Mouse (Mus musculus): Measurements from ENCODE around the gene Psmd9. TPM values are rescaled to one million over a fixed set of nuclear protein-coding genes. Genes with fewer than 3 reads are reported as not detected.

Gene Psmd9
- polyA plus RNA-seq, 1 experiment = 70.7 TPM

- TF ChIP-seq CTCF (IDR thresholded peaks at IDR 0.05; ENCODE audit: control insufficient read depth, insufficient read depth, low read length) (no peak), POLR2A (IDR thresholded peaks at IDR 0.05; ENCODE audit: borderline replicate concordance, control insufficient read depth, low read depth, low read length) (no peak)
- H3K4me3 ChIP-seq (replicated peaks; ENCODE audit: control insufficient read depth, low read depth, low read length) = no peak overlapping the region
- H3K27ac ChIP-seq (ENCODE audit: control insufficient read depth, insufficient read depth, low read depth, low read length, poor library complexity) = no peak overlapping the region
- 74% methylated on average over 9 of the region's 9 CpGs for WGBS
- H3K4me1 ChIP-seq (ENCODE audit: control insufficient read depth, insufficient read depth, low read length) = no peaks in the 10 kb centered on the region
Measured at GRCm38 (mm10) chr5:123281336-123282136, 112.3 kb downstream of the Psmd9 start.

- TF ChIP-seq CTCF (IDR thresholded peaks at IDR 0.05; ENCODE audit: control insufficient read depth, insufficient read depth, low read length) (peak; percentile 39; the same call in 1 of the 2 replicates), POLR2A (IDR thresholded peaks at IDR 0.05; ENCODE audit: borderline replicate concordance, control insufficient read depth, low read depth, low read length) (no peak)
- WGBS = 37% methylated on average over 8 of the region's 8 CpGs
- Histone ChIP-seq H3K4me3 (replicated peaks; ENCODE audit: control insufficient read depth, low read depth, low read length) (no peak overlapping the region), H3K27ac (ENCODE audit: control insufficient read depth, insufficient read depth, low read depth, low read length, poor library complexity) (no peak overlapping the region), H3K4me1 (ENCODE audit: control insufficient read depth, insufficient read depth, low read length) (no peaks in the 10 kb centered on the region)
Measured at GRCm38 (mm10) chr5:123285174-123285573, 116.0 kb downstream of the Psmd9 start.

- TF ChIP-seq POLR2A (IDR thresholded peaks at IDR 0.05; ENCODE audit: borderline replicate concordance, control insufficient read depth, low read depth, low read length) (no peak), CTCF (IDR thresholded peaks at IDR 0.05; ENCODE audit: control insufficient read depth, insufficient read depth, low read length) (peak; percentile 41)
- WGBS = 79% methylated on average over 5 of the region's 5 CpGs
- no peak overlapping the region for H3K4me3 ChIP-seq (replicated peaks; ENCODE audit: control insufficient read depth, low read depth, low read length)
- no peak overlapping the region for H3K27ac ChIP-seq (ENCODE audit: control insufficient read depth, insufficient read depth, low read depth, low read length, poor library complexity)
- no peaks in the 10 kb centered on the region for H3K4me1 ChIP-seq (ENCODE audit: control insufficient read depth, insufficient read depth, low read length)
Measured at GRCm38 (mm10) chr5:123288079-123288478, 118.9 kb downstream of the Psmd9 start.

GRCm38 (mm10) chr5:123294653-123295052 is 125.4 kb downstream of the Psmd9 start:
- Histone ChIP-seq H3K27ac (ENCODE audit: control insufficient read depth, insufficient read depth, low read depth, low read length, poor library complexity) (no peak overlapping the region), H3K4me3 (replicated peaks; ENCODE audit: control insufficient read depth, low read depth, low read length) (no peak overlapping the region), H3K4me1 (ENCODE audit: control insufficient read depth, insufficient read depth, low read length) (peaks cover 2% of the 10 kb centered on the region)
- no peak for TF ChIP-seq POLR2A (IDR thresholded peaks at IDR 0.05; ENCODE audit: borderline replicate concordance, control insufficient read depth, low read depth, low read length)
- no peak for TF ChIP-seq CTCF (IDR thresholded peaks at IDR 0.05; ENCODE audit: control insufficient read depth, insufficient read depth, low read length)
- 75% methylated on average over 9 of the region's 9 CpGs for WGBS

GRCm38 (mm10) chr5:123296224-123296806 is 127.1 kb downstream of the Psmd9 start:
- TF ChIP-seq CTCF (IDR thresholded peaks at IDR 0.05; ENCODE audit: control insufficient read depth, insufficient read depth, low read length) (peak; percentile 53; the same call in 1 of the 2 replicates), POLR2A (IDR thresholded peaks at IDR 0.05; ENCODE audit: borderline replicate concordance, control insufficient read depth, low read depth, low read length) (no peak)
- no peak overlapping the region for H3K27ac ChIP-seq (ENCODE audit: control insufficient read depth, insufficient read depth, low read depth, low read length, poor library complexity)
- WGBS = 73% methylated on average over 12 of the region's 12 CpGs
- no peak overlapping the region for H3K4me3 ChIP-seq (replicated peaks; ENCODE audit: control insufficient read depth, low read depth, low read length)
- peaks cover 2% of the 10 kb centered on the region for H3K4me1 ChIP-seq (ENCODE audit: control insufficient read depth, insufficient read depth, low read length)

GRCm38 (mm10) chr5:123296972-123297754 is 128.0 kb downstream of the Psmd9 start:
- H3K27ac ChIP-seq (ENCODE audit: control insufficient read depth, insufficient read depth, low read depth, low read length, poor library complexity) = no peak overlapping the region
- 71% methylated on average over 23 of the region's 23 CpGs for WGBS
- no peak overlapping the region for H3K4me3 ChIP-seq (replicated peaks; ENCODE audit: control insufficient read depth, low read depth, low read length)
- no peak for TF ChIP-seq CTCF (IDR thresholded peaks at IDR 0.05; ENCODE audit: control insufficient read depth, insufficient read depth, low read length)
- TF ChIP-seq POLR2A (IDR thresholded peaks at IDR 0.05; ENCODE audit: borderline replicate concordance, control insufficient read depth, low read depth, low read length) = no peak
- peaks cover 2% of the 10 kb centered on the region for H3K4me1 ChIP-seq (ENCODE audit: control insufficient read depth, insufficient read depth, low read length)

- no peak for TF ChIP-seq CTCF (IDR thresholded peaks at IDR 0.05; ENCODE audit: control insufficient read depth, insufficient read depth, low read length)
- no peak overlapping the region for H3K4me3 ChIP-seq (replicated peaks; ENCODE audit: control insufficient read depth, low read depth, low read length)
- H3K27ac ChIP-seq (ENCODE audit: control insufficient read depth, insufficient read depth, low read depth, low read length, poor library complexity) = no peak overlapping the region
- H3K4me1 ChIP-seq (ENCODE audit: control insufficient read depth, insufficient read depth, low read length) = peaks cover 2% of the 10 kb centered on the region
- 76% methylated on average over 7 of the region's 7 CpGs for WGBS
Measured at GRCm38 (mm10) chr5:123297830-123298229, 128.6 kb downstream of the Psmd9 start.

GRCm38 (mm10) chr5:123298526-123298925 is 129.3 kb downstream of the Psmd9 start:
- 87% methylated on average over 6 of the region's 6 CpGs for WGBS
- Histone ChIP-seq H3K27ac (ENCODE audit: control insufficient read depth, insufficient read depth, low read depth, low read length, poor library complexity) (no peak overlapping the region), H3K4me1 (ENCODE audit: control insufficient read depth, insufficient read depth, low read length) (peaks cover 2% of the 10 kb centered on the region), H3K4me3 (replicated peaks; ENCODE audit: control insufficient read depth, low read depth, low read length) (no peak overlapping the region)
- TF ChIP-seq POLR2A (IDR thresholded peaks at IDR 0.05; ENCODE audit: borderline replicate concordance, control insufficient read depth, low read depth, low read length) (no peak), CTCF (IDR thresholded peaks at IDR 0.05; ENCODE audit: control insufficient read depth, insufficient read depth, low read length) (peak; percentile 45)

Other genes with a start within 250 kb of the Psmd9 start
- gene Kdm2b, start 179.6 kb upstream of the Psmd9 start, polyA plus RNA-seq (2011; ENCODE audit: insufficient read depth, insufficient read length, low replicate concordance, missing spikeins) = 17.4 and 24.2 TPM in 2 replicates
- 18.0 and 30.8 TPM in 2 replicates for gene Orai1, start 154.3 kb upstream of the Psmd9 start, polyA plus RNA-seq (2011; ENCODE audit: insufficient read depth, insufficient read length, low replicate concordance, missing spikeins)
- gene Morn3, start 122.4 kb upstream of the Psmd9 start, polyA plus RNA-seq (2011; ENCODE audit: insufficient read depth, insufficient read length, low replicate concordance, missing spikeins) = 5.3 TPM in 1 of 2 replicates, not detected in the other
- 33.5 and 38.8 TPM in 2 replicates for gene Tmem120b, start 101.0 kb upstream of the Psmd9 start, polyA plus RNA-seq (2011; ENCODE audit: insufficient read depth, insufficient read length, low replicate concordance, missing spikeins)
- gene Rhof, start 36.7 kb upstream of the Psmd9 start, polyA plus RNA-seq (2011; ENCODE audit: insufficient read depth, insufficient read length, low replicate concordance, missing spikeins) = 4.0 and 7.2 TPM in 2 replicates
- 27.7 and 34.2 TPM in 2 replicates for gene Setd1b, start 27.2 kb upstream of the Psmd9 start, polyA plus RNA-seq (2011; ENCODE audit: insufficient read depth, insufficient read length, low replicate concordance, missing spikeins)
- 3.2 and 21.0 TPM in 2 replicates for gene Hpd, start 13.3 kb downstream of the Psmd9 start, polyA plus RNA-seq (2011; ENCODE audit: insufficient read depth, insufficient read length, low replicate concordance, missing spikeins)
- gene Wdr66, start 82.7 kb downstream of the Psmd9 start, polyA plus RNA-seq (2011; ENCODE audit: insufficient read depth, insufficient read length, low replicate concordance, missing spikeins) = 0.77 and 1.2 TPM in 2 replicates
- 17.5 and 30.6 TPM in 2 replicates for gene Bcl7a, start 174.4 kb downstream of the Psmd9 start, polyA plus RNA-seq (2011; ENCODE audit: insufficient read depth, insufficient read length, low replicate concordance, missing spikeins)
- 23.6 and 51.4 TPM in 2 replicates for gene Mlxip, start 225.4 kb downstream of the Psmd9 start, polyA plus RNA-seq (2011; ENCODE audit: insufficient read depth, insufficient read length, low replicate concordance, missing spikeins)